Mouse (Mus musculus) left cerebral cortex, postnatal 10 days (tissue): ENCODE results near the gene Ankrd61. TPM values are rescaled to one million over a fixed set of nuclear protein-coding genes. Genes with fewer than 3 reads are reported as not detected.

Experiments used
- DNase-seq, 2 experiments: peaks; one replicate each; pipeline ENCODE4 v3.0.0; 2021 to 2022; ENCODE audit warnings: low spot score in 2 of 2, mixed read lengths in 1 of 2; ENCODE audit errors: extremely low spot score in 1 of 2
- intact Hi-C: fragments of 180-260 bp; cut with DNase I; formaldehyde crosslinking; loops from one replicate; pipeline ENCODE4 v1.15.1; 2025
- total RNA-seq, 2 experiments: library from RNA; stranded (reverse); gene quantifications; 2 replicates each; pipeline ENCODE4 v1.2.3; 2021

Ankrd61 gene
- total RNA-seq, 2 experiments from 2014 or later: 0.20 to 0.26 TPM

DNA sequence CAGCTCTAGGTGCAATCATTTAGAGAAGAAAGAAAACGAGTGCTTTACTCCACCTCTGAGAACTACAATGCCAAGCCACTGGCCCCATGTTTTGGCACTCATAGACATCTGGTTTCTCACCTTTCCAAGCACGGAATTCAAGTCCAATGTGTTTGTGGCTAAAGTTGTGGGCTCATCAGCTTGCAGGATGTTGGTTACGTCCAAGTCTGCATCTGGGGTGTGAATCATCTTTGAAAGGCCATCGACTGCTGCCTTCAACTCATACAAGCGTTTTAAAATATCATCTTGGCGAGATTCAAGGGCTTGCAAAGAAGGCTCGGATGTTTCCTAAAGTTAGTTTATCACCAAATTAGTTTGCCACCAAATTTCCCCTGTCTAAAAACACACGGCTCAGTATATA lies 8.9 kb upstream of the Ankrd61 start:
- DNase-seq: no peak
- intact Hi-C loops: no loop called here

DNA sequence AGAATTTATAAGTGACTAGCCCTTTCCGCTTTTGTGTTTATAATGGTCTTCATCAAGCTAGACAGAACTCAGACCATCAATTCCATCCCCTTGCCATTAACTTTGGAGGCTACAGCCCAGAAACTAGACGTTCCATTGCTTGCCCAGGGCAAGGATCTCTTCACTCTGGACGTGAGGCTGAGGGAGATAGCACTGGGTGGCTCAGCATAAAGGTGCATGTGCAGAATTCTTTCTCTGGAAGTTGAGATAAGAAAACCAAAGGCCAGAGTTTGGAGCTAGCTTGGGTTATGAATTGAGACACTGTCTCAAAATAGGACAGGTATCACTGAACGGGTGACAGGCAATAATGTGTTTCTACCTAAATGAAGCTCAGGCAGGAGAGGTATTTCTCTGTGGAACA lies 6.3 kb upstream of the Ankrd61 start:
- no peak for DNase-seq
- intact Hi-C loops: no loop called here

DNA sequence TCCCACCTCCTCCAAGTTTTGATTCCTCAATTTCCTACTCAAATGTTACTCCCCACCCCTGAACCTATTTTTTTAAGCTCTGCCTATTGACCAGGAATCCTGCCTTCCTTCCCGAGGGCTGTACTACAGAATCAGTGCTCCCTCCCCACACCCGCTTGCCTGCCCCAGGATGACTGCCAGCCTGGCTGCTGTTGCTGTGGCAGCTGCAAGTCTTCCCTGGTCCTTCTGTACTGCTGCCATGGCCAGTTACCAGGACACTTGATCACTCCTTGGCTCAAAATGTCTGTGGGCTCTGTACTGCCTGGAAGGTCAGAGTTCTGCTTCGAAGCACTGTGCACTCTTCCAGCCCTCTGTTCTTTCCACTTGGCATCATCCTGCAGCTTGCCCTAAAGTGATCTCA lies 4.6 kb upstream of the Ankrd61 start:
- intact Hi-C loops: no loop called here
- peak in 1 of 2 experiments; percentile 33 for DNase-seq

DNA sequence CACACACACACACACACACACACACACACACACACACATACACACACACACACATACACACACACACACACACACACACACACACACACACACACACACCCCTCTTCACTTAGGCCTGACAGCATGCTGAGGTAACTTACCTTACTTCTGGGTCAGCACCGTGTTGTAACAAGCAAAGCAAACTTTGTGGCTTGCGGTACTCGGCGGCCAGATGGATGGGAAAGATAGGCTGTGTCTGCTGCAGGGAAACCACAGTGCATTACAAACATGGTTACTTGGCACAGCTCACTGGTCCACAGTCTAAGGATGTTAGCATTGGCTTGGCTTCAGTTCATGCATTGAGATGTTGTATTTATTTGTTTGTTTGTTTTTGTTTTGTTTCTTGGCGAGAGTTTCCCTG lies 4.1 kb downstream of the Ankrd61 start:
- DNase-seq: no peak
- intact Hi-C loops: no loop called here

DNA sequence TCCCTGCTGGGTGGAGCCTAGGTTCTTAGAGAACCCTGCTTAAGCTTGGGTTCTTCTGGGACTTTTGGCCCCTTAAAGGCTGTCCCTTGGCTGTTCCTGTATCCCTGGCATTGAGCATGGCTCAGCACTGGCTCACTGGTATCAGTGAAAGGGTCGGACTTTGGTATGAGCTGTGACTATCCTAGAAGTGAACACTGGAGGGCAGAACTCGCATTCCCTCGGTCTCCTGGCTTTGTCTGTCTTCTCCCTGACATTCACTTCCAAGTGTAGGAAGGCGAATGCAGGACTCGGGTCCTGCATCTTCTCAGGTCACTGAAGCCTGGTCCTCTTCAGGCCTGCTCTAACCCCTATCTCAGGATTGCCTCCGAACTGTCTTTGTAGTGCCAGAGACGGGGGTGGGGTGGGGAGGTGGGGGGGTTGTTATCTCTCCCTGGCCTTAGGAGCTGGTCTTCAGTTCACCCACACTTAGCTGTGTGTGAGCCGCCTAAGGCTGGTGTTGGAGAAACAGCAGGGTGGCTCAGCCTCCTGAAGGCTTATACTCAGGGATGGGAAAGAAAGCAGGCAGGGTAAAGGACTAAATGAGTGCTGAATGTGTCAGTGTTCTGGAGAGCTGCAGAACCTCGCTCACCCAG lies 5.1 kb downstream of the Ankrd61 start:
- intact Hi-C loops: no loop called here
- DNase-seq: no peak

DNA sequence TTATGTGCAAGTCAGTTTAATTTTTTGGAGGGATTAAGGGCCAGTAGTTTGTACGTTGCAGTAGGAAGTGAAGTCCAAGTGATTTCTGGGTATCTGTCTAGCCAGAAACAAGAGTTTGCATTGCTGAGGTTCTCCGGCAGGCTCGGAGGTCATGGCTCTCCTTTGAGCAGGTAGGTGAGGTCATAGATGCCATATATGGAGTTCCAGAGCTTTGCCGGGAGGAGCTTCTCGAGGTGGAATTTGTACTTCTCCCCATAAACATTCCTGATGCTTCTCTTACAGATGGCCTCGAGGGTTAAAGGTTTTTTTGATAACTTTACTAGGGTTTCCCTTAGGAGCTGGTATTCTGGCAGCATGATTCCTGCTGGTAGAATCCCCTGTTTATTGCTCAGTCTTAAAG lies 6.7 kb downstream of the Ankrd61 start:
- intact Hi-C loops: no loop called here

DNA sequence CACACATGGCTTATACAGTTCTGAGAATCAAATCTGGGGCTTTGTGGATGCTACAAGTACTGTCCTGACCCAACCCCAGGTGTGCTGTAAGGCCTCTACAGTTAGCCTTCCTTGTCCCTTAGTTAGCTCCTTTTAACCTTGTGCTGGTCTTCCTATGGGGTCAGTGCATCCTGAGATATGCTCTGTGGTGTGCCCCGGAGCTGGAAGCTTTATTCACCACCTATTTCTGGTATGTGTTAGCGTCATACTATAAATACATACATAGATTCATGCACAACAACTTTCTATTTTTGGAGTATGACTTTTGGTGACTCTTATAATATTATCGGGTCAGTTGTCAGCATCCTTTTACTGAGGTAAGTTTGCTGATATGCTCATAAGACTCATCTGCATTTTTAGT lies 12.2 kb downstream of the Ankrd61 start:
- DNase-seq: no peak
- intact Hi-C loops: no loop called here

More for the DNA sequence above, 6.7 kb downstream of the Ankrd61 start:
- no peak for DNase-seq

DNA sequence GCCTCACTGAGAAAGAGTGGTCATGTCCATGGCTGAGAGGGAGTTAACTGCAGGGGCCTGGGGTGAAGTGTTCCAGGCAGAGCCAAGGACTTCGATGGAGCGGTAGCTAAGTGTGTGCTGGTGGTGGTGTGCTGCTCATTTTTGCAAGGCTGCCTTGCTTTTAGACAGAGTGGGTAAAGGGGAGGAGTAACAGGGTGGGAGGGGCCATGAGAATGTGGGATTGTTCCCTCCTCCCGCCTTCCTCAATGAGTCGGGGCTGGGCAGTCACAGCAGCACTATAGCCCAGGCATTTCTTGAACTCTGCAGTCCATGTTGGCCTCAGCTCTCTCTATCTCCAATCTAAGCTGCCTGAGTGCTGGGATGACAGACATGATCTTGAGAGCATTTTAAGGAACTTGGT lies 22.9 kb downstream of the Ankrd61 start:
- intact Hi-C loops: no loop called here
- DNase-seq: no peak

DNA sequence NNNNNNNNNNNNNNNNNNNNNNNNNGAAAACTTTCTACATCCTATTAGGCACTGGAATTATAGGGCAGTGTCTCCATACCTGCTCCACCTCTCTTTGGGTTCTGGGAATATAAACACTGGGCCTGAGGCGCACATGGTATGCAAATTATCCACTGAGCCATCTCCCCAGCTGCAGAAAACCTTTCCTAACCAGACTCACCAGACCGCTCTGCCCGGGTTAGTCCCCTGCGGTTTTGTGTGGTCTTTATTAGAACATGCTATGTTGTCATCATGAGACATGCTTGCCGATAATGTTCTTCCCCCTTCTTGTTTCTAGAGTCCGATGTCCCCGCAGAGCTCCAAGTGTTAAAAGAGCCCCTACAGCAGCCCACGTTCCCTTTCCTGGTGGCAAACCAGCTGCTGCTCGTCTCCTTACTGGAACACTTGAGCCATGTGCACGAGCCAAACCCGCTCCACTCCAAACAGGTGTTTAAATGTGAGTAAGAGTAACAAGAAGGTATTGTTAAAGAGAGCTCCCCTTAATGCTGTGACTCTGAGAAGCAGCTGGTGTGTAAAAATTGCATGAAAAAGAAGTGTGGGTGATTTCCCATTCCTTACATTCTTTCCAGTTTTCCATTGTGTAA lies 25.8 kb downstream of the Ankrd61 start:
- DNase-seq: no peak
- intact Hi-C loops: no loop called here

Other genes with a start within 250 kb of the Ankrd61 start
- gene Usp42, start 165.4 kb downstream of the Ankrd61 start, total RNA-seq: 10 to 100 TPM; 26.7 to 28.9 TPM
- gene Eif2ak1, start 79.9 kb downstream of the Ankrd61 start, total RNA-seq: 10 to 100 TPM; 46.3 to 46.6 TPM
- 10 to 100 TPM; 47.9 to 50.3 TPM for gene Aimp2, start 12.2 kb upstream of the Ankrd61 start, total RNA-seq
- gene Pms2, start 12.3 kb upstream of the Ankrd61 start, total RNA-seq: 10 to 100 TPM; 20.5 to 21.0 TPM
- 1 to 10 TPM; 1.8 to 2.2 TPM for gene Gm42421, start 30.5 kb upstream of the Ankrd61 start, total RNA-seq
- gene Rsph10b, start 35.4 kb upstream of the Ankrd61 start, total RNA-seq: 1 to 10 TPM; 5.5 to 7.7 TPM
- 10 to 100 TPM; 54.1 to 54.5 TPM for gene Ccz1, start 117.2 kb upstream of the Ankrd61 start, total RNA-seq
- gene Ocm, start 129.0 kb upstream of the Ankrd61 start, total RNA-seq: 1 to 10 TPM; 2.3 TPM
- 100 to 1,000 TPM; 120 to 129 TPM for gene Lmtk2, start 202.8 kb upstream of the Ankrd61 start, total RNA-seq